Mouse (Mus musculus) lung, adult 2 months (tissue): Measurements from ENCODE around the gene Tll1. TPM values are rescaled to one million over a fixed set of nuclear protein-coding genes. Genes with fewer than 3 reads are reported as not detected.
"Not testable (repeated sequence)": the region's sequence is repeated elsewhere in the genome, so short reads cannot be mapped to it uniquely, and the experiment has no call there.

Experiments
- DNase-seq: peaks from one replicate; pipeline ENCODE4 v3.0.0; 2022
- H3K4me1 ChIP-seq: fragments of 200-500 bp; 2 replicates; pipeline ENCODE4 v1.6.1; 2011; ENCODE audit warnings: low read length; ENCODE audit not compliant: control insufficient read depth, insufficient read depth
- H3K4me3 ChIP-seq: fragments of 200-500 bp; replicated peaks from 2 replicates; pipeline ENCODE3; 2011; ENCODE audit warnings: low read depth, mild to moderate bottlenecking, control low read depth, low read length; ENCODE audit errors: extremely low read depth
- CTCF ChIP-seq: fragments of 200-500 bp; IDR thresholded peaks from 2 replicates; pipeline ENCODE4 v1.5.1; 2011; ENCODE audit warnings: mild to moderate bottlenecking, low read length, control low read depth; ENCODE audit not compliant: insufficient read depth
- POLR2A ChIP-seq: fragments of 200-500 bp; IDR thresholded peaks from 2 replicates; pipeline ENCODE4 v1.6.1; 2011; ENCODE audit warnings: low read depth, mild to moderate bottlenecking, control low read depth, low read length, borderline replicate concordance; ENCODE audit errors: extremely low read depth
- WGBS: fragments of 180-500 bp; shearing (Covaris S2); methylation state at CpG from one replicate; pipeline ENCODE4 v1.1.7; 2018; 5-methylcytosine and 5-hydroxymethylcytosine counted together
- polyA plus RNA-seq: library from polyadenylated mRNA; depleted of rRNA; stranded (reverse); fragments of >200 nt; gene quantifications from 2 replicates; pipeline ENCODE4 v1.2.3, GENCODE M21; 2012

The Tll1 gene
- polyA plus RNA-seq, 1 experiment, result 0.84 TPM

DNA sequence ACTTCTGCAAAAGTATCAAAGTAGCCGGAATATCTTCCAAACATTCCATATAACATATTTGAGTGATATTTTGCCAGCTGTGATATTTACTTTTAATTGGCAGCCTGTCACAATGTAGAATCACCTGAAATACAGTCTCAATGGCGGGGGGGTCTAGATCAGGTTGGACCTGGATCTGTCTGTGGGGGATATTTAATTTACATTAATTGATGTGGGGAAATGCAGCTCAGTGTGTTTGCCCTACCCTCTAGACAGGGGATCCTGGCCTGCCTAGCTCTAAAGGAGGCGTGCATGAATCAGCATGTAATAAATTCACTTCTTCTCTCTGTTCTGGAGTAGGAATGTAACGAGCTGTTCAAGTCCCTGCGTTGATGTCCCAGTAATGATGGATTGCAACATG is 181.7 kb downstream of the Tll1 start:
- Histone ChIP-seq H3K4me1 (no peaks in the 10 kb centered on the region), H3K4me3 (no peak overlapping the region)
- DNase-seq, result no peak
- whole genome bisulfite sequencing, result 72% methylated on average over 5 of the region's 5 CpGs
- TF ChIP-seq CTCF, result no peak
- TF ChIP-seq POLR2A, result no peak

DNA sequence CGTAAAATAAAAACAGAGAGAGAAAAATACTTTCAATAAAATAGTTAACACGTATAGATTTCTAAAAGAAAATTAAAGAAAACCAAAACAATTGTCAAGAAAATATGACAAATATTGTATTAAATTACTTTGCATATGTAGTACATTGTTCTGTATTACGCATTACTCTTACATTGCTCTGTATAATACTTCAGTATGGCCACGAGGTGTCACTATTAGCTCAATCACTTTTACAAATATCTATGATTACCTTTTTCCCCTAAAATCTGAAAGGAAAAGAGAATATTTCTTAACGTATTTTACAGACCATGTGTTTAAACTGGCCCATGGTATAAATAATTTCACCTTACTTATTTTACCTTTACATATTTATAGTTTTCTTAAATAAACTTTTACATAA is 182.5 kb downstream of the Tll1 start:
- peak; percentile 33; the same call in 1 of the 2 replicates for TF ChIP-seq CTCF
- no peak for TF ChIP-seq POLR2A
- H3K4me1 ChIP-seq, result no peaks in the 10 kb centered on the region
- no peak overlapping the region for H3K4me3 ChIP-seq
- WGBS, result 32% methylated on average over 5 of the region's 5 CpGs
- no peak for DNase-seq

DNA sequence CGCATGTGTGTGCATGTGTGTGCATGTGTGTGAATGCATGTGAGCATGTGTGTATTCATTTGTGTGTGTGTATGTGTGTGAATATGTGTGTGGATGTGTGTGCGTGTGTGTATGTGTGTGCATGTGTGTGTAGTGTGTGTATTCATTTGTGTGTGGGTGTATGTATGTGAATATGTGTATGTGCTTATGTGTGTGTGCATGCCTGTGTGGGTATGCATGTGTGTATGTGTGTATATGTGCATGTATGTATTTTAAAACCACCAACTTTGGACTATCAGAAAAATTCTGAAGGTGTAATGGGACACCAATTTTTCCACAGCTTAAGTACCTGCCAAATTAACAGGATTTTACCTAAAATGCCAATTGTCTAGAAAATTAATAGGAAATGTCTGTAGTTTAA is 183.0 kb downstream of the Tll1 start:
- no peak for DNase-seq
- no peaks in the 10 kb centered on the region for H3K4me1 ChIP-seq
- 91% methylated on average over 2 of the region's 2 CpGs for WGBS
- TF ChIP-seq CTCF (no peak), POLR2A (no peak)
- no peak overlapping the region for H3K4me3 ChIP-seq

DNA sequence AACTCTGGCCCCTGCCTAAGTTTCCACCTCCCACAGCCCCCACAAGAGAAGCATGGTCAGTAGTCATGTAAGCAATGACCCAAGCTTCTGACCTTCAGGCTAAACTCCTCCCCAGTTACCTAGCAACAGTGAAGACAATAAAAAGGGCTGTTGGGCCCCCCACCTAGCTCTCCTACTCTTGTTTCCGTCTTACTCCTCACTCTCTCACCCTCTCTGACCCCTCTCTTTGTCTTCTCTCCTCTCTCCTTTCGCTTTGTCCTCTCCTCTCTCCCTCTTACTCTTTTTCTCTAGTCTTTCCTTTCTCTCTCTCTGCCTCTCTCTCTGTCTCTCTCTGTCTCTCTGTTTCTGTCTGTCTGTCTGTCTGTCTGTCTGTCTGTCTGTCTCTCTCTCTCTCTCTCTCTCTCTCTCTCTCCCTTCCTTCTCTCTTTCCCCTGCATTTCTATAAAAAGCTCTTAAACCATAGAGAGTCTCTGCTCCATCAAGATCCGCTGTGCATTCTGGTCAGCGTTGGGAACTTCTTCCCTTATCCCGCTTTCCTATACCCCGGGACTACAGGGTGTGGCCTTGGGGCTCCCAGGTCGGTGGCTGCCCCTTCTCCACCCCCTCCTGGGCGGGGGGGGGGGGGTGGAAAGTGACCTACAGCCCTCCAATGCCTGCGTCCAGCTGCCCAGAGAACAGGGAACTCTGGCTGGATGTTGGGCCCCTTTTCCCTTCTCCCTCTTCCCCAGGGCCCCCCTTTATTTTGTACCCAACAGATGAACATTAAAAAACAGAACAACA is 235.3 kb downstream of the Tll1 start:
- not testable (repeated sequence) for H3K4me3 ChIP-seq, DNase-seq
- WGBS, result 42% methylated on average over 9 of the region's 9 CpGs

More for the DNA sequence above, 235.3 kb downstream of the Tll1 start:
- not testable (repeated sequence) for H3K4me1 ChIP-seq
